8 mouse cellular contexts compared by ENCODE assay signal in the genomic region with DNA sequence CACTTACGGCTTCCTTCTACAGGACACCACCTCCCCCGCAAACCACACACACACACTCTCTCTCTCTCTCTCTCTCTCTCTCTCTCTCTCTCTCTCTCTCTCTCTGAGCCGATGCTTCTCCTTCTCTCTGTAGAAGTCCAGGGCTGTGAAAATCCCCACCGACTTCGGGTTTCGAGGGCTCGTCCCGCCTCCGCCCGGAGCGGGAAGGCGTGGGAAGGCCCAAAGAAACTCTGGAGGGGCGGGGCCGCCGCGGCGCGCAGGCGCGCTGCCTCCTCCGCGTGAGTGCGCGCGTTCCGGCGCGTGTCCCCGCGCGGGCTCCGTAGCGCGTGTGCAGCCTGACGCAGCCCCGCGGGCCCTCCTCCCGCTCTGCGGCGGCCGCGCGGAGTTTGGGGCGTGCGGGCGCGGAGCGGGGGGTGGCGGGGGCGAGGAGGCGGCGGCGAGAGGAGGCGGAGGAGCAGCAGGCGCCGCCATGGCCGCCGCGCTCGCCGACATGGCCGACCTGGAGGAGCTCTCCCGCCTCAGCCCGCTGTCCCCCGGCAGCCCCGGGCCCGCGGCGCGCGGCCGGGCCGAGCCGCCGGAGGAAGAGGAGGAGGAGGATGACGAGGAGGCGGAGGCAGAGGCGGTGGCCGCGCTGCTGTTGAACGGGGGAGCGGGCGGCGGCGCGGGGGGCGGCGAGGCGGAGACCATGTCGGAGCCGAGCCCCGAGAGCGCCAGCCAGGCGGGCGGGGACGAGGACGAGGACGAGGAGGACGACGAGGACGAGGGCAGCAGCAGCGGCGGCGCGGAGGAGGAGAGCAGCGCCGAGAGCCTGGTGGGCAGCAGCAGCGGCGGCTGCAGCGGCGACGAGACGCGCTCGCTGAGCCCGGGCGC. TPM values are rescaled to one million over a fixed set of nuclear protein-coding genes. Genes with fewer than 3 reads are reported as not detected.
A peak's percentile ranks its signal among the peaks of the same experiment; 100 is the strongest.
DNase-seq lines count a peak whose midpoint lies in the region; ATAC-seq lines count a peak whose summit lies in the region.

No protein-coding gene starts in this region.

- peak; percentile 93 for DNase-seq in adipocyte (ENCODE audit: low spot score)
- peak; percentile 86 for DNase-seq in embryo, embryonic 10 days (ENCODE audit: low spot score)
- DNase-seq in gastrocnemius, postnatal 14 days: peak; percentile 94
- DNase-seq in intestine, embryonic 14.5 days (ENCODE audit: low spot score): peak; percentile 88
- peak; percentile 94 to 95 for DNase-seq in left cerebral cortex, postnatal 14 days (ENCODE audit: low spot score in 2 of 2)
- peak; percentile 96 for DNase-seq in mesoderm, embryonic 11.5 days (ENCODE audit: low read depth, low spot score)
- peak; percentile 84 to 89 for DNase-seq in right cerebral cortex, postnatal 36 days (ENCODE audit: low spot score in 2 of 2)
- DNase-seq in yolk sac, embryonic 10.5 days (ENCODE audit: low spot score): peak; percentile 90

- H3K36me3 ChIP-seq in intestine, embryonic 14.5 days (ENCODE audit: control insufficient read depth, insufficient read depth, low read length): no peaks in the 10 kb centered on the region

- intact Hi-C loops in gastrocnemius, postnatal 14 days (cut with DNase I; ENCODE audit: low total_unique reads): no loop called here
- intact Hi-C loops in left cerebral cortex, postnatal 14 days (cut with DNase I): no loop called here

- H3K27ac ChIP-seq in intestine, embryonic 14.5 days (ENCODE audit: low read depth): peak overlapping the region; percentile 93

- under 1% methylated on average over 104 of the region's 117 CpGs for WGBS in intestine, embryonic 14.5 days

- H3K27me3 ChIP-seq in intestine, embryonic 14.5 days (replicated peaks; ENCODE audit: control insufficient read depth, insufficient read depth, low read length): no peaks in the 10 kb centered on the region

- H3K9ac ChIP-seq in intestine, embryonic 14.5 days (ENCODE audit: low read length): peak overlapping the region; percentile 94

- H3K4me1 ChIP-seq in intestine, embryonic 14.5 days (replicated peaks; ENCODE audit: control insufficient read depth, insufficient read depth, low read length): peaks cover 25% of the 10 kb centered on the region

- no peaks in the 10 kb centered on the region for H3K9me3 ChIP-seq in intestine, embryonic 14.5 days (ENCODE audit: control insufficient read depth, low read length)

- peak overlapping the region; percentile 98 for H3K4me3 ChIP-seq in intestine, embryonic 14.5 days (ENCODE audit: low read depth, low read length)

- peak; percentile 91 for ATAC-seq in intestine, embryonic 14.5 days (replicated peaks; ENCODE audit: low FRiP score, low TSS enrichment, low read depth)

- peak overlapping the region; percentile 50 for H3K4me2 ChIP-seq in intestine, embryonic 14.5 days (ENCODE audit: low read length)

RNA-seq across cellular contexts. Expression of a gene that starts 1.0 kb away (rescaled TPM):
- 10 to 100 TPM; 29.9 to 32.0 TPM for total RNA-seq in gastrocnemius, postnatal 14 days (2021)
- polyA plus RNA-seq in intestine, embryonic 14.5 days (2014; fragmentation: Nextera tagmentation; extraction: Ambion mirVana): 13.7 and 13.9 TPM in 2 replicates
- total RNA-seq in left cerebral cortex, postnatal 14 days (2021): 10 to 100 TPM; 47.1 to 52.9 TPM

Comparison
In these comparisons a context has a peak if more than half of its experiments do, and no peak if none do; other contexts are left out.
1. Peak in every context shown above with its lines: DNase-seq, ATAC-seq, H3K4me3 ChIP-seq and H3K27ac ChIP-seq.